Mouse (Mus musculus) cortical plate, adult 2 months (tissue): ENCODE results near the gene Phyhipl. TPM values are rescaled to one million over a fixed set of nuclear protein-coding genes. Genes with fewer than 3 reads are reported as not detected.

ENCODE experiments used
- H3K27ac ChIP-seq: fragments of 200-500 bp; 2 replicates; pipeline ENCODE4 v1.5.1; 2012; ENCODE audit warnings: low read length, control low read depth, inconsistent platforms; ENCODE audit not compliant: insufficient read depth
- H3K4me1 ChIP-seq: fragments of 200-500 bp; 2 replicates; pipeline ENCODE4 v1.6.1; 2011; ENCODE audit warnings: low read length; ENCODE audit not compliant: control insufficient read depth, insufficient read depth
- H3K4me3 ChIP-seq: fragments of 200-500 bp; 2 replicates; pipeline ENCODE4 v1.5.1; 2011; ENCODE audit warnings: mild to moderate bottlenecking, low read length, control low read depth; ENCODE audit not compliant: insufficient read depth
- CTCF ChIP-seq: fragments of 200-500 bp; IDR thresholded peaks from 2 replicates; pipeline ENCODE4 v1.5.1; 2011; ENCODE audit warnings: mild to moderate bottlenecking, control low read depth, low read length; ENCODE audit not compliant: insufficient read depth; ENCODE audit errors: extremely low read depth
- POLR2A ChIP-seq: fragments of 200-500 bp; IDR thresholded peaks from 2 replicates; pipeline ENCODE4 v1.6.1; 2011; ENCODE audit warnings: mild to moderate bottlenecking, low read length, control low read depth; ENCODE audit not compliant: insufficient read depth; ENCODE audit errors: extremely low read depth
- polyA plus RNA-seq: library from polyadenylated mRNA; depleted of rRNA; stranded (reverse); fragments of >200 nt; gene quantifications from 2 replicates; pipeline ENCODE4 v1.2.3, GENCODE M21; 2012

Gene Phyhipl
- polyA plus RNA-seq, 1 experiment = 187 TPM

DNA sequence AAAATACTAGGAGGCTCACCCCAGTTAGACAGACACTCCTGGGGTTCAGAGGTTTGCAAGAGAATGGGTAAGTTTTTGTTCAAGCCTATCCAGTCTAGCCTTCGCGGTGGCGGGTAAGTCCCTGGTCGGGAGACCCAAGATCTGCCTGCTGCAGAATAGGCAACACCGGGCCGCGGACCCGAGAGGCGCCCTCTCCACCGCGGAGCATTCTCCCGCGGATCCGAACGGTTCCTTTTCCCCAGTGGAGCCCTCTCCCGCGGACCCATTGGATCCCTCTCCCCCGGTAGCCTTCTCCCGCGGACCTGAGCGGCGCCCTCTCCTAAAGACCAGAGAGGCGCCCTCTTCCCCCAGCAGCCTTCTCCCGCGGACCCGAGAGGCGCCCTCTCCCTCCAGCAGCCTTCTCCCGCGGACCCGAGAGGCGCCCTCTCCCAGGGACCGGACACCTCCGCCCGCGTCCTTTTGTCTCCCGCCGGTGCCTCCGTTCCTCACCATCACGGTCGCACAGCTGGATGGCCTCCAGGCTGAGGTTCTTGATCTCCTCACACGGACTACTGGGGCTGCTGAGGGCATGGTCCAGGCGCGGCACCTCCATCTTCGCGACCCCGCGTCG, 57.1 kb downstream of the Phyhipl start:
- peak overlapping the region; percentile 91 for H3K27ac ChIP-seq
- H3K4me1 ChIP-seq = peaks cover 8% of the 10 kb centered on the region; the same call in 1 of the 2 replicates
- TF ChIP-seq CTCF (no peak), POLR2A (no peak)
- peak overlapping the region; percentile 97 for H3K4me3 ChIP-seq

DNA sequence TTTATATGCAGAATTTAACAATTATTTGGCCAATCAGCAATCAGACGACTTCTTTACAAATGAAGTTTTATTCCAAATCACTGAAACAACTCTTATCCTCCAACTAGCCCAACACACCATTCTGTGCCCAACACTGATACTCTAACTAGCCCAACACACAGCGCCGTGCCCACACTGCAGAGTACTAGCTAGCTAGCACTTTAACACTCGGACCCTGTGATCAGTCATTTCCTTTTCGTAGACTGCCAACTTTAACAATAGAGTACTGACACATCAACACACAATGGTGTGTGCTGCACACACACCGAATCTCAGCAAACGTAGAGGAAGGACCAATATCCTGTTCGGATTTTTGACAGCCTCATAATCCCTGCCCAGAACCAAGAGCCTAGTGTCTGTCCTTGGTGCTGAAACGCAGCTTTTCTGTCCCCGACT, 57.7 kb downstream of the Phyhipl start:
- Histone ChIP-seq H3K4me3 (peak overlapping the region; percentile 97), H3K27ac (peak overlapping the region; percentile 91; the same call in 1 of the 2 replicates), H3K4me1 (peaks cover 8% of the 10 kb centered on the region)
- TF ChIP-seq CTCF = no peak
- no peak for TF ChIP-seq POLR2A

DNA sequence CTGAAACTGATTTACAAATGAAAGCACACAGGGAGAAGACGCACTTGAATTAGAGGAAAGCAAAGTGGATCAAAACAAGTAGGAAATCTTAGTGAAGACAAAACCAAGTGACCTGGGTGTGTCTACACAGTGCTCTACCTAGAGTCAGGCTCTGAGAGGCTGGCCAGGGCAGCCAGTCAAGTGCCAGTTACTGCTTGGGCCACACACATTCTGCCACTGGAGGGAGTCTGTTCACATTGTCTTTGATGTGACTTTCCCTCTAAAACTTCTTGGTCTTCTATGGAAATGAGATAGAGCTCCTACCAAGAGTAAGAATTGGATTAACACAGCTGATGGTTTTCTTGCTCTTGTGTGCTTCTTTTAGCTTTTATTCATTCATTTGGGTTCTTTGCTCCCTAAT, 61.8 kb downstream of the Phyhipl start:
- TF ChIP-seq POLR2A (no peak), CTCF (peak; percentile 46)
- Histone ChIP-seq H3K4me1 (peaks cover 9% of the 10 kb centered on the region), H3K4me3 (no peak overlapping the region), H3K27ac (no peak overlapping the region)

DNA sequence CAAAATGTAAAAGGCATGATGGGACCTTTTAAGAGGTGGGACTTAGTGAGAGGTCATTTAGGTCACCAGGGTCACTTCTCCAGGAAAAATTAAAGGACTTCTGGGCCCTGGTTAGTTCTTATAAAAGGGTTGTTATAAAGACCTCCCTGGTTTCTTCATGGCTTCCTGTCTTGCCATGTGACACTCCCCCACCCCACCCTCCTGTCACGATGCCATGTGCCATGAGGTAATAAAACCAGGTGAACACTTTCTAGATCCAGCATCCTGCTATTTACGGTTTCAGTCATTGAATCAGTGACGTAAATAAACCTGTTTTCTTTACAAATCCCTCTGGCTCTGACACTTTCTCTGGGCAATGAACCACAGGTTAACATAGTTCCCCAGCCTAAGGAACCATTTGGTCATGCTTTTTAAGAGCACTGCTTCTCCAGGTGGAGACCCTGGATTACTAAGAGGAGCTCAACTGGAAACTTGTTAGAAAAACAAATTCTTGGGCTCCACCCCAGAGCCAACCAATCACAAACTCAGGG, 68.8 kb downstream of the Phyhipl start:
- peaks cover 4% of the 10 kb centered on the region for H3K4me1 ChIP-seq
- TF ChIP-seq POLR2A (no peak), CTCF (no peak)
- no peak overlapping the region for H3K27ac ChIP-seq
- no peak overlapping the region for H3K4me3 ChIP-seq

DNA sequence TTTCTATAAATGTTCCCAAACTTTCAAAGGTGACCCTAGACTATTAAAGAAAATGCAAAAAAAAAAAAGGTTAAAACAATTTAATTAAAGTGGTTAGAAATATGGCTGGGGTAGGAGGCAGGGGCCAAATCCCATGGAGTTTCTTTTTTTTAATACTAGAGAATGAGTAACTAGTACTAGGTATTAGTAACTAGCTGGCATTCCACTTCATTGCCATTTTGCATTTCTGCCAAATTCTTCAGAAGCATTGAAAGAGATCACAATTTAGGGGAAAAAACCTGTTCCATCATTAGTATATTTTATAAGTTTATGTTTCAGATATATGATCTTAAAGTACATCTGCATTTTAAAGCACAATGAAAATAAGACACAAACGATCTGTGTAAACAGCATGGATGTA, 71.6 kb downstream of the Phyhipl start:
- Histone ChIP-seq H3K4me1 (peaks cover 7% of the 10 kb centered on the region), H3K4me3 (no peak overlapping the region), H3K27ac (no peak overlapping the region)
- TF ChIP-seq CTCF (no peak), POLR2A (no peak)

DNA sequence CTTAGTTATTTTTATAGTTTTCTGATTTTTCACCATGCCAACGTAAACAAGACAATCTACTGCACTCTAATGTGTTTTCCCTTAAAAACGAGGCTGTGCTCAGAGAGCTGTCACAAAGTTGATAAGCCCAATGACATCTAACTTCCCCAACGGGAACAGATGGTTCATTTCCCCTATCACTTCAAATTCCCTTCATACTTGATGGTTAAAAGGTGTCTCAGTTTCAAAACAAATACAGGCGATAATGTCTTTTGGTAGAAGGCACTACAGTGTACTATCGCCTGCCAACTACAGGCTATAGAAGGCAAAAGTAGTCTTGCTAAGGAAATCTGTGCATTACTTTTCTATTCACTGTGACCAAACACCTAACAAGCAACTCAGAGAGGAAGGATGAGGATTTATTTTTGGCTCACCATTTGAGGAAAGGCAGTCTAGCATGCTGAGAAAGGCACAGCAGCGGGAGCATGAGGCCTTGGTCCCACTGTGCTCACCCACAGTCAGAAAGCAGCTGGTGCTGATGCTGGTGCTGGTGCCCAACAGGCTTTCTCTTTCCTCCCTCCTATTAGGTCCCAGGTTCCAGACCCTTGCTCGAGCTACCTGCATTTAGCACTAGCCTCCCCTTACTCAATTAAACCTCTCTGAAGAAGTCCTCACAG, 74.1 kb downstream of the Phyhipl start:
- TF ChIP-seq CTCF (no peak), POLR2A (no peak)
- Histone ChIP-seq H3K4me1 (peaks cover 5% of the 10 kb centered on the region), H3K4me3 (no peak overlapping the region), H3K27ac (no peak overlapping the region)

DNA sequence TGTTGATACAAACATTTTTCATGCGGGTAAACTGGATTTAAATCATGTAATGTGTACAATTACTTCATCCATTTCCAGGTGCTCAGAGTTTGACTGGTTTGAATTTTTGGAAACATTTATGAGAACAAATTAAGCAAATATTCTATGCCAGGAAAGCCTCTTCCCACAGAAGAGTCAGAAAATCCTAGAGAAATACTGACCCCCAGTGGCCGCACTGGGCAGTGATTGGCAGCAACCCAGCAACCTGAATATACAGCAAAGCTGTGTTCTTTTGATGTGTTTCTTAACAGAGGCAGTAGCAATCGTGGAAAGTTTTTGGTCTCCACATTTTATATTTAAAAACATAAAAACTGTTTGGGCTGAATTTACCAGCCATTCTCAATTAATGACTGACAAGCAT, 92.1 kb downstream of the Phyhipl start:
- no peaks in the 10 kb centered on the region for H3K4me1 ChIP-seq
- H3K4me3 ChIP-seq = no peak overlapping the region
- TF ChIP-seq POLR2A (no peak), CTCF (peak; percentile 80)
- H3K27ac ChIP-seq = no peak overlapping the region

DNA sequence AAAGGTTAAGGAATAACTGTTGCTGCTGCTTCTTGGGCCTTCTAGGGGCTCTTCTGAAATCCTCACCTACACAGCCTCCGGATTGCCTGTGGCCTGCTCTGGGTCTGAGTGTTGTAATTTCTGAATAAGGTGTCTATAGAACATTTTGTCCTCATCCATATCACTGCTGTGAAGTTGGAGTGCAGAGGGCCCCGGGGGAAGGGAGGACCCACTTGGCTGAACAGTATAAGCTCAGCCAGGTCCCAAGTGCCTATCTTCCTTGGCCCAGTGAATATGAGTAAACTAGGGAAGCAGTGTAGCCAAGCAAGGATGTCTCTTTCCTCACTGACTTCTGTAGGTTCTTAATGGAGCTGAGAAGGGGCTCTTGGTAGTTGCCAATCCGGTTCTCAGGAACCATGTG, 103.2 kb downstream of the Phyhipl start:
- no peak overlapping the region for H3K27ac ChIP-seq

DNA sequence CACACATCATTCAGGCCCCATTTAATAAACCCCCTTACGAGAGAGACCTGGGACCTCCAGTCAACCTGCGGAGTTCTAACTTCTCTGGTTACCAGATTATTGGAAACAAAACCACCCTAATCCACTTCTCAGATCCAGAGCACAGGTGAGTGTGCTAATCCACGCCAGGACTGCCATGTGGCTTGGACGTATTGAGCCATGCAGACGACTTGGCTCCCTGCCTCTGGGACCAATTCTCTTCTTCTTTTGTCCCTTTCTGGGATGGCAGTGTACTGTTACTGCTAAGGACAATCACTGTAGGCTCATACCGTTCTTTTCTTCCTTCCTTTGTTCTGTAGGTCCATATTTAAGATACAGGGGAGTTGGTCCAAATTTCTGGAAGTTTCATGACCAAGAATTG, 112.9 kb downstream of the Phyhipl start:
- no peak overlapping the region for H3K27ac ChIP-seq

More for the DNA sequence above, 103.2 kb downstream of the Phyhipl start:
- H3K4me1 ChIP-seq = peaks cover 2% of the 10 kb centered on the region; the same call in 1 of the 2 replicates
- no peak for TF ChIP-seq POLR2A
- TF ChIP-seq CTCF = no peak
- no peak overlapping the region for H3K4me3 ChIP-seq

DNA sequence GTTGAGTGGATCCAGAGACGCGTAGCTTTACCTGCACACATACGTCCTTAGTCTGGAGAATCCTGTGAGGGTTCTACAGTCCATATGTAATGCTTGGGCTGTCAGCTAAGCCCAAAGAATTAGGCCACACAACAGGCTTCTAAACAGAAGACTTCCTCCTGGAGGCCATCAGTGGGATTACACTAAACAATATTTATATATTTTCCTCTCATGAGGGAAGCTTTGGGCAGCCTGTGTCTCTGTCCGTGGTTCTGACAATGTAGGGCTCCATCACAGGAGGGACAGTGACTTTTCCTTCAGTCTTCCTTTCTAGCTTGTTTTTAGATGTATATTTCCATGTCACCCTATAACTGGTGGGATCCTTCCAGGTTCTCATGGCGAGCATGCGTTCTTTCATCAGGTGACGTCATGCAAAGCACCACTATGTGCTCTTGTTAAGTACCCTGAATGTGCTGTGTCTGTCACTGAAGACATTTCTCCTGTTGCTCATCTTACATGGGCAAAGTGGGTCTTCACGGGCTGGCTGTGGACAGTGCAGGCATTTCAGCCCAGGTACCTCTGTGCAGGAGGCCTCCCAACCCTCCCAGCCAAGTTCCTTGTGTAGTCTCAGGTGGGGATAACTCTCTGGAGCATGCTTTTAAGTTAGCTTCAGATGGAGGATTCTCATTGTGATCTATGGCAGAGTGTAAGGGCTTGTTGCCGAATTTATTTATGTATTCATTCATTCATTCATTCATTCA, 115.1 kb downstream of the Phyhipl start:
- TF ChIP-seq POLR2A (no peak), CTCF (peak; percentile 40; the same call in 1 of the 2 replicates)
- H3K4me1 ChIP-seq = no peaks in the 10 kb centered on the region
- H3K4me3 ChIP-seq = no peak overlapping the region
- no peak overlapping the region for H3K27ac ChIP-seq

More for the DNA sequence above, 112.9 kb downstream of the Phyhipl start:
- Histone ChIP-seq H3K4me3 (no peak overlapping the region), H3K4me1 (no peaks in the 10 kb centered on the region)
- no peak for TF ChIP-seq CTCF
- no peak for TF ChIP-seq POLR2A
